ENCODE assay signal across 8 mouse cellular contexts in genomic region chr16:96795431-96795830, GRCm38 (mm10).
A peak's percentile ranks its signal among the peaks of the same experiment; 100 is the strongest.
DNase-seq lines count a peak whose midpoint lies in the region; ATAC-seq and TF ChIP-seq lines count a peak whose summit lies in the region.
"Had no signal": no experiment of that assay in that cellular context is flagged by ENCODE, and none has a peak within 500 bp of the region (broad histone marks: within the 10 kb centered on the region; RNA-seq: fewer than 3 reads in every experiment).

No protein-coding gene starts in this region.

- DNase-seq in left cerebral cortex, adult 2 months (ENCODE audit: extremely low spot score in 1 of 2, low spot score in 2 of 2): peak in 1 of 2 experiments; percentile 28
- DNase-seq in left cerebral cortex, adult 11 months (ENCODE audit: low spot score): no peak
- peak; percentile 54 for DNase-seq in Muller cell, postnatal 12 days (ENCODE audit: inconsistent ontology term)
- DNase-seq in adrenal gland, postnatal 14 days: peak; percentile 55
- DNase-seq in limb, embryonic 14.5 days (ENCODE audit: low spot score): peak; percentile 16
- no peak for DNase-seq in spleen, postnatal 10 days (ENCODE audit: low spot score in 2 of 2)

- no peak overlapping the region for H3K27ac ChIP-seq in left cerebral cortex, adult 2 months
- H3K27ac ChIP-seq in embryonic fibroblast, embryonic 13.5 days (ENCODE audit: insufficient read depth, low read length): no peak overlapping the region
- no peak overlapping the region for H3K27ac ChIP-seq in limb, embryonic 14.5 days (replicated peaks; ENCODE audit: low read depth, low read length)
- H3K27ac ChIP-seq: limb, embryonic 15.5 days had no signal

- intact Hi-C loops in left cerebral cortex, adult 2 months (cut with DNase I): loop anchor here (10.0 kb wide), 1 partner anchor 499 kb away; no protein-coding TSS in a partner anchor

- H3K4me3 ChIP-seq in left cerebral cortex, adult 2 months: no peak overlapping the region
- no peak overlapping the region for H3K4me3 ChIP-seq in embryonic fibroblast, embryonic 13.5 days (ENCODE audit: insufficient read depth, low read length)
- H3K4me3 ChIP-seq in limb, embryonic 14.5 days (replicated peaks; ENCODE audit: low read length): no peak overlapping the region
- H3K4me3 ChIP-seq: limb, embryonic 15.5 days had no signal

- peak; percentile 66 for TF ChIP-seq CTCF in left cerebral cortex, adult 2 months (IDR thresholded peaks at IDR 0.05)
- TF ChIP-seq CTCF in embryonic fibroblast, embryonic 13.5 days (IDR thresholded peaks at IDR 0.05; ENCODE audit: borderline replicate concordance, insufficient read depth, low read length): peak; percentile 54; the same call in 1 of the 2 replicates

- ATAC-seq in limb, embryonic 14.5 days (ENCODE audit: low FRiP score, low read depth): no peak

- WGBS in limb, embryonic 14.5 days: 41% methylated on average over 2 of the region's 2 CpGs

- no peaks in the 10 kb centered on the region for H3K9me3 ChIP-seq in limb, embryonic 14.5 days (ENCODE audit: control insufficient read depth, low read length)
- H3K9me3 ChIP-seq: limb, embryonic 15.5 days had no signal

- no peak overlapping the region for H3K4me2 ChIP-seq in limb, embryonic 14.5 days (replicated peaks; ENCODE audit: low read depth, low read length, severe bottlenecking)
- H3K4me2 ChIP-seq: limb, embryonic 15.5 days had no signal

- no peaks in the 10 kb centered on the region for H3K4me1 ChIP-seq in embryonic fibroblast, embryonic 13.5 days (ENCODE audit: control insufficient read depth, insufficient read depth, low read length)
- H3K4me1 ChIP-seq in limb, embryonic 14.5 days (ENCODE audit: control insufficient read depth, insufficient read depth, low read length): no peaks in the 10 kb centered on the region
- H3K4me1 ChIP-seq: limb, embryonic 15.5 days had no signal

- no peaks in the 10 kb centered on the region for H3K27me3 ChIP-seq in limb, embryonic 14.5 days (ENCODE audit: control insufficient read depth, insufficient read depth, low read length)
- H3K27me3 ChIP-seq: limb, embryonic 15.5 days had no signal

- TF ChIP-seq POLR2A in embryonic fibroblast, embryonic 13.5 days (IDR thresholded peaks at IDR 0.05; ENCODE audit: low read depth, low read length): no peak
- TF ChIP-seq POLR2A in limb, embryonic 14.5 days (IDR thresholded peaks at IDR 0.05; ENCODE audit: borderline replicate concordance, extremely low read depth, insufficient read depth, insufficient read length): no peak

- H3K9ac ChIP-seq in limb, embryonic 14.5 days (ENCODE audit: low read depth, low read length, severe bottlenecking): no peak overlapping the region
- H3K9ac ChIP-seq: limb, embryonic 15.5 days had no signal

- no peaks in the 10 kb centered on the region for H3K36me3 ChIP-seq in limb, embryonic 14.5 days (ENCODE audit: control insufficient read depth, insufficient read depth, low read length)
- H3K36me3 ChIP-seq: limb, embryonic 15.5 days had no signal

Comparison
In these comparisons a context has a peak if more than half of its experiments do, and no peak if none do; other contexts are left out.
1. DNase-seq: peak in Muller cell, postnatal 12 days (single experiment), adrenal gland, postnatal 14 days (single experiment) and limb, embryonic 14.5 days (single experiment); none in left cerebral cortex, adult 11 months (single experiment) and spleen, postnatal 10 days (0 of 2).